Mouse (Mus musculus) liver (tissue): Measurements from ENCODE around the gene Slc25a44.

ENCODE experiments used
- DNase-seq: peaks from one replicate; pipeline ENCODE4 v3.0.0-alpha.2; 2020; ENCODE audit warnings: mixed read lengths

Slc25a44 gene

DNA sequence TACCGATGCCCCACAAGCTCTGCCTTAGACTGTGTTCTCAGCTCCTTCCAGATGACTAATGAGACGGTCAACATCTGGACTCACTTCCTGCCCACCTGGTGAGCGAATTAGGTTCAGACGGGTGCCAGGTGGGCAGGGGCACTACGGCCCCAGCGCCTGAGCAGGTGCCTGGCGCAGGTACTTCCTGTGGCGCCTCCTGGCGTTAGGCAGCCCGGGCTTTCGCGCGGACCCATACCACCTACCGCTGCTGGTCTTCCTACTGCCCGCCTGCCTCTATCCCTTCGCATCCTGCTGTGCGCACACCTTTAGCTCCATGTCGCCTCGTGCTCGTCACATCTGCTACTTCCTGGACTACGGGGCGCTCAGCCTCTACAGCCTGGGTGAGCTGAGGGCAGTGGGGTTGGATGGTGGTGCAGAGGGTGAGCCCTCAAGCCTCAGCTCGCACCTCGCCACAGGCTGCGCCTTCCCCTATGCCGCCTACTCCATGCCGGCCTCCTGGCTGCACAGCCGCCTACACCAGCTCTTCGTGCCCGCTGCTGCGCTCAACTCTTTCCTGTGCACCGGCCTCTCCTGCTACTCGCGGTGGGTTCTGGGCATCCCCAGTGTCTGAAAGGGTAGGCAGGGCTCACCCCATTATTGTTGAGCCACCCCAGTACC lies 59.1 kb downstream of the Slc25a44 start:
- no peak for DNase-seq

DNA sequence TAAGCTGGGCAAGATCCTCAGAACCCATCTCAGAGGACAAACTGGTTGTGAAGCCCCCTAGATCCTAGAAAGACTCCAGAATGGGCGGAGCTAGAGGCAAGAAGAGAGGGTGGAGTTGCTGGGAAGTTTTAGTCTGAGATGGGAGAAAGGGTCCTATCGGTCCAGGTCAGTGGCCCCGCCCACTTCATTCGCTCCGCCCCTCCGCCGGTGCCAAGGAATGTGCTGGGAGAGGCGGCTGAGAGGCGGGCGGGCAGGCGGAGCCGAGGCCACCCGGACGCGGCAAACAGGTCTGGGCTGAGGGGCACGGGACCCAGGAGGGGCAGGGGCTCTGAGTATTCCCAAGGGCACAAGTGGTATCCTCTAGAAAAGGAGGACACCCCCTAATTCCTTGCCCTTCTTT lies 60.6 kb downstream of the Slc25a44 start, which contains the start of gene Paqr6:
Gene Paqr6 (plus strand): TSS at position 248 of the 400 bp plus-strand sequence.
- DNase-seq: peak; percentile 97

DNA sequence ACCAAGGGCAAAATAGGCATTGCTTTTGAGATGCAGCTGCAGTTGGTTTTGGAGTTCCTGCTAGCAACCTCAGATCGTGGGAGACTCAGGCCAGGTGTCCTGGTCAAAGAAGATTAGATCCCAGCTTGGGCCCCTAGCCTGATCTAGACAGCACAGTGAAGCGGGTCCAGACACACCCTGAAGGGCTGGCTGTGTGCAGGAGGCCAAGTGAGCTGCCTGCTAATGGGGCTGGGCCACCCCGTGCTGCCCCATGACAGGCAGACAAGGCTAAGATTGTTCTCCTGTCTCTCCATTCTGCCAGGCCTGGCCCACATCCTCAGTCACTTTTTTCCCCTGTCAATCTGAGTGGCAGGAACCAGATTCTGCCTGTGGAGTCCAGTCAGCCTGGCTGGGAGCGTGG lies 61.2 kb downstream of the Slc25a44 start:
- DNase-seq: peak; percentile 88

DNA sequence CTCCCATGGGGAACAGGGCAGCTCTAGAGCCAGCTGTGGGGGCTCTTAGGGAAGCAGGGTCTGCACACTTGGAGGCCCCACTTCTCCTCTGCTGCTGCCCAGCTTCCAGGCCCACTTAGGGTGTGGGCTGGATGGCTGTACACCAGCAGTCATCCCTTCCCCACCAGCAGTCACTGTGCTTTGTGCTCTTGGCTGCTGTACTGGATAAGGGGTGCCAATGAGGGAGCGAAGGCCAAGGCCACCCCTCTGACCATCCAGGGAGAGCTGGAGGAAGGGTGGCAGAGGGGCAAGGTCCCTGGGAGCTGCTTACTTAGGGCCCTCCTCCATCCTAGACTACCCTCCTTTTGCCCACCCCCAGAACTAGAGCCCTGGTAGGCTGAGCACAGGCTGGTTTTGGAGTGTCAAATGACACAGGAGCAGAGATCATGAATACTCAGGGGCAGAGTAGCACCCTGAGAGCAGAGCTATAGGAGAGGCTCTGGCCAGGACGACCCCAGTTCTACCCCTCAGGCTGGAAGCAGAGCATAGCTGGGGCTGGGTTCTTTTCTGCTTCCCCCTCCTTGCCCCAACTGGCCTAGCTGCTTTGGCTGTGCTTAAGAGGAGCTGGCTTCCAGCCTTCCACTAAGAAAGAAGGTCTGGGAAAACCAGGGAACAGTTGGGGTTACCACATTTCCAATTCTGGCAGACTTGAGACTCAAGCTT lies 63.2 kb downstream of the Slc25a44 start:
- DNase-seq: no peak

DNA sequence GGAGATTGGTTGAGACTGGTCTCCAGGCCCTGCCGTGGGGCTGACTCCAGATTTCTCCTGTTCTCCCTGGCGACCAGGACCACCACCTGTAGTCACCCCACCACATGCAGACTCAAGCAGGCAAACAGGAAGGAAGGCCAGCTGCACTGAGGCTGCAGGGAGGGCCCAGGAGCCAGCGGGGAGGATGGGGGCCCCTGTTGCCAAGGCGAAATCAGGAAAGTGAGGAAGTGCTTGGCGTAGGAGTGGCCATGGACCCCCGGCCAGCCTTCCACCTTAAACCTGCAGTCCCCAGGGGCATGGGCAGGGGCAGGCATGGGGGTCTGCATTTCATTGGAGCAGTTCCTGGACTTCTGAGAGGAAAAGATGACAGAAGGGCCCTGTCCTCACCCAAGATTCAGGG lies 63.8 kb downstream of the Slc25a44 start:
- DNase-seq: no peak
